Mouse (Mus musculus) embryonic facial prominence, embryonic 13.5 days (tissue): Measurements from ENCODE around the gene Gm10300. TPM values are rescaled to one million over a fixed set of nuclear protein-coding genes. Genes with fewer than 3 reads are reported as not detected.

Experiments used
- ATAC-seq: fragments of 200-750 bp; cut with Nextera tagmentation; 2 replicates; pipeline ENCODE4 v1.8.0; 2017; ENCODE audit warnings: low read depth; ENCODE audit not compliant: insufficient number of reproducible peaks, insufficient read depth, low FRiP score, low TSS enrichment
- H3K27ac ChIP-seq: fragments of 300-500 bp; sonication (generic); 2 replicates; pipeline ENCODE4 v1.5.1; 2015; ENCODE audit warnings: moderate library complexity, mild to moderate bottlenecking, inconsistent platforms
- H3K27me3 ChIP-seq: fragments of 300-500 bp; sonication (generic); 2 replicates; pipeline ENCODE4 v1.6.1; 2015; ENCODE audit warnings: mild to moderate bottlenecking, inconsistent platforms
- H3K36me3 ChIP-seq: fragments of 300-500 bp; sonication (generic); 2 replicates; pipeline ENCODE4 v1.6.1; 2015; ENCODE audit warnings: mild to moderate bottlenecking, inconsistent platforms
- H3K4me1 ChIP-seq: fragments of 300-500 bp; sonication (generic); 2 replicates; pipeline ENCODE4 v1.6.1; 2015; ENCODE audit warnings: inconsistent platforms
- H3K4me2 ChIP-seq: fragments of 300-500 bp; sonication (generic); 2 replicates; pipeline ENCODE4 v1.6.1; 2015; ENCODE audit warnings: moderate library complexity, mild to moderate bottlenecking, inconsistent platforms
- H3K4me3 ChIP-seq: fragments of 300-500 bp; sonication (generic); 2 replicates; pipeline ENCODE4 v1.5.1; 2015; ENCODE audit warnings: mild to moderate bottlenecking, inconsistent platforms
- H3K9ac ChIP-seq: fragments of 300-500 bp; sonication (generic); 2 replicates; pipeline ENCODE4 v1.6.1; 2015; ENCODE audit warnings: mild to moderate bottlenecking, inconsistent platforms
- H3K9me3 ChIP-seq: fragments of 300-500 bp; sonication (generic); 2 replicates; pipeline ENCODE4 v1.6.1; 2016; ENCODE audit warnings: inconsistent platforms
- WGBS: fragments of 180-500 bp; shearing (Covaris S2); methylation state at CpG from one replicate; pipeline ENCODE4 v1.1.7; 2015; ENCODE audit warnings: mixed read lengths; 5-methylcytosine and 5-hydroxymethylcytosine counted together
- polyA plus RNA-seq: library from polyadenylated mRNA; unstranded; fragments of >200 nt; fragmentation: Nextera tagmentation; extraction: Ambion mirVana; gene quantifications from 2 replicates; pipeline ENCODE4 v1.2.1, GENCODE M21; 2015

Gene Gm10300
- polyA plus RNA-seq, 1 experiment from 2014 or later = 0.11 TPM

- no peak overlapping the region for H3K4me2 ChIP-seq
- no peak overlapping the region for H3K4me3 ChIP-seq
- WGBS = 69% methylated on average over 17 of the region's 17 CpGs
- ATAC-seq = no peak
- no peaks in the 10 kb centered on the region for H3K36me3 ChIP-seq
- no peaks in the 10 kb centered on the region for H3K27me3 ChIP-seq
- H3K9me3 ChIP-seq = no peaks in the 10 kb centered on the region
- H3K9ac ChIP-seq = no peak overlapping the region
- no peak overlapping the region for H3K27ac ChIP-seq
- H3K4me1 ChIP-seq = no peaks in the 10 kb centered on the region
Measured at GRCm38 (mm10) chr4:132060040-132060832, 14.3 kb upstream of the Gm10300 start.

- Histone ChIP-seq H3K9ac (no peak overlapping the region), H3K27ac (no peak overlapping the region), H3K9me3 (no peaks in the 10 kb centered on the region), H3K36me3 (no peaks in the 10 kb centered on the region), H3K4me3 (no peak overlapping the region), H3K27me3 (no peaks in the 10 kb centered on the region), H3K4me2 (no peak overlapping the region), H3K4me1 (peaks cover 13% of the 10 kb centered on the region)
- WGBS = 48% methylated on average over 8 of the region's 8 CpGs
- ATAC-seq = no peak
Measured at GRCm38 (mm10) chr4:132062289-132062688, 12.2 kb upstream of the Gm10300 start.

- WGBS = 65% methylated on average over 17 of the region's 17 CpGs
- 0 out of 2 replicates have a peak overlapping the region, but pooled peaks have one; percentile 44 for H3K27ac ChIP-seq
- H3K4me1 ChIP-seq = peaks cover 13% of the 10 kb centered on the region
Measured at GRCm38 (mm10) chr4:132062934-132063884, 11.3 kb upstream of the Gm10300 start.

GRCm38 (mm10) chr4:132064550-132064949, 9.9 kb upstream of the Gm10300 start:
- Histone ChIP-seq H3K9ac (no peak overlapping the region), H3K4me2 (no peak overlapping the region), H3K9me3 (no peaks in the 10 kb centered on the region), H3K27me3 (no peaks in the 10 kb centered on the region), H3K27ac (no peak overlapping the region), H3K4me1 (peaks cover 13% of the 10 kb centered on the region), H3K4me3 (no peak overlapping the region), H3K36me3 (no peaks in the 10 kb centered on the region)
- 81% methylated on average over 5 of the region's 5 CpGs for WGBS
- no peak for ATAC-seq

More at GRCm38 (mm10) chr4:132062934-132063884, 11.3 kb upstream of the Gm10300 start:
- H3K36me3 ChIP-seq = no peaks in the 10 kb centered on the region
- no peaks in the 10 kb centered on the region for H3K27me3 ChIP-seq
- H3K9ac ChIP-seq = no peak overlapping the region
- H3K9me3 ChIP-seq = no peaks in the 10 kb centered on the region
- ATAC-seq = no peak
- no peak overlapping the region for H3K4me2 ChIP-seq
- no peak overlapping the region for H3K4me3 ChIP-seq

GRCm38 (mm10) chr4:132065578-132065977, 8.9 kb upstream of the Gm10300 start:
- Histone ChIP-seq H3K9ac (no peak overlapping the region), H3K36me3 (no peaks in the 10 kb centered on the region), H3K4me1 (peaks cover 13% of the 10 kb centered on the region), H3K4me2 (no peak overlapping the region), H3K27ac (no peak overlapping the region), H3K27me3 (no peaks in the 10 kb centered on the region), H3K4me3 (no peak overlapping the region), H3K9me3 (no peaks in the 10 kb centered on the region)
- no peak for ATAC-seq
- 75% methylated on average over 3 of the region's 3 CpGs for WGBS

GRCm38 (mm10) chr4:132066101-132066773, 8.3 kb upstream of the Gm10300 start:
- 42% methylated on average over 10 of the region's 10 CpGs for WGBS
- no peak for ATAC-seq

GRCm38 (mm10) chr4:132067112-132067937, 7.2 kb upstream of the Gm10300 start:
- no peak overlapping the region for H3K4me2 ChIP-seq
- no peak overlapping the region for H3K27ac ChIP-seq
- H3K4me3 ChIP-seq = no peak overlapping the region
- ATAC-seq = no peak
- 82% methylated on average over 14 of the region's 14 CpGs for WGBS
- no peaks in the 10 kb centered on the region for H3K36me3 ChIP-seq
- H3K9me3 ChIP-seq = no peaks in the 10 kb centered on the region
- no peaks in the 10 kb centered on the region for H3K27me3 ChIP-seq
- no peak overlapping the region for H3K9ac ChIP-seq
- peaks cover 13% of the 10 kb centered on the region for H3K4me1 ChIP-seq

More at GRCm38 (mm10) chr4:132066101-132066773, 8.3 kb upstream of the Gm10300 start:
- no peaks in the 10 kb centered on the region for H3K36me3 ChIP-seq
- H3K27me3 ChIP-seq = no peaks in the 10 kb centered on the region
- H3K4me2 ChIP-seq = no peak overlapping the region
- no peak overlapping the region for H3K4me3 ChIP-seq
- H3K9ac ChIP-seq = no peak overlapping the region
- H3K4me1 ChIP-seq = peaks cover 13% of the 10 kb centered on the region
- no peaks in the 10 kb centered on the region for H3K9me3 ChIP-seq
- H3K27ac ChIP-seq = no peak overlapping the region

GRCm38 (mm10) chr4:132067938-132068235, 6.6 kb upstream of the Gm10300 start:
- H3K9me3 ChIP-seq = no peaks in the 10 kb centered on the region
- no peak overlapping the region for H3K4me3 ChIP-seq
- ATAC-seq = no peak
- H3K4me1 ChIP-seq = peaks cover 13% of the 10 kb centered on the region
- H3K27ac ChIP-seq = no peak overlapping the region
- H3K36me3 ChIP-seq = no peaks in the 10 kb centered on the region
- H3K9ac ChIP-seq = no peak overlapping the region
- peaks cover 1% of the 10 kb centered on the region; the same call in 1 of the 2 replicates for H3K27me3 ChIP-seq
- H3K4me2 ChIP-seq = no peak overlapping the region
- 65% methylated on average over 2 of the region's 2 CpGs for WGBS

- Histone ChIP-seq H3K27me3 (peaks cover 18% of the 10 kb centered on the region), H3K4me1 (peaks cover 24% of the 10 kb centered on the region)
- no peak for ATAC-seq
Measured at GRCm38 (mm10) chr4:132071674-132072073, 2.8 kb upstream of the Gm10300 start.

GRCm38 (mm10) chr4:132072156-132072555, 2.3 kb upstream of the Gm10300 start:
- Histone ChIP-seq H3K36me3 (no peaks in the 10 kb centered on the region), H3K27me3 (peaks cover 18% of the 10 kb centered on the region), H3K9ac (no peak overlapping the region), H3K4me1 (peaks cover 28% of the 10 kb centered on the region), H3K9me3 (no peaks in the 10 kb centered on the region), H3K4me3 (no peak overlapping the region), H3K4me2 (no peak overlapping the region), H3K27ac (no peak overlapping the region)
- WGBS = 62% methylated on average over 3 of the region's 3 CpGs
- no peak for ATAC-seq

More at GRCm38 (mm10) chr4:132071674-132072073, 2.8 kb upstream of the Gm10300 start:
- no peaks in the 10 kb centered on the region for H3K36me3 ChIP-seq
- WGBS = 92% methylated on average over 2 of the region's 2 CpGs
- no peak overlapping the region for H3K9ac ChIP-seq
- no peaks in the 10 kb centered on the region for H3K9me3 ChIP-seq
- no peak overlapping the region for H3K4me2 ChIP-seq
- no peak overlapping the region for H3K4me3 ChIP-seq
- no peak overlapping the region for H3K27ac ChIP-seq
